Mouse (Mus musculus) splenic B cell, adult 2 months (primary cell): ENCODE measurements around the gene Cd164.
"Not testable (repeated sequence)": the region's sequence is repeated elsewhere in the genome, so short reads cannot be mapped to it uniquely, and the experiment has no call there.

Experiments used
- DNase-seq: peaks from one replicate; pipeline ENCODE4 v3.0.0-alpha.2; 2011; ENCODE audit warnings: low read depth, low spot score
- H3K27me3 ChIP-seq: 2 replicates; pipeline ENCODE4 v1.6.1; 2012; ENCODE audit warnings: mild to moderate bottlenecking, low read length, moderate library complexity, mixed read lengths; ENCODE audit not compliant: control insufficient read depth, poor library complexity, insufficient read depth, severe bottlenecking
- H3K36me3 ChIP-seq: 2 replicates; pipeline ENCODE4 v1.6.1; 2012; ENCODE audit warnings: mild to moderate bottlenecking, low read length, moderate library complexity, mixed read lengths; ENCODE audit not compliant: control insufficient read depth, poor library complexity, insufficient read depth, severe bottlenecking

The Cd164 gene

DNA sequence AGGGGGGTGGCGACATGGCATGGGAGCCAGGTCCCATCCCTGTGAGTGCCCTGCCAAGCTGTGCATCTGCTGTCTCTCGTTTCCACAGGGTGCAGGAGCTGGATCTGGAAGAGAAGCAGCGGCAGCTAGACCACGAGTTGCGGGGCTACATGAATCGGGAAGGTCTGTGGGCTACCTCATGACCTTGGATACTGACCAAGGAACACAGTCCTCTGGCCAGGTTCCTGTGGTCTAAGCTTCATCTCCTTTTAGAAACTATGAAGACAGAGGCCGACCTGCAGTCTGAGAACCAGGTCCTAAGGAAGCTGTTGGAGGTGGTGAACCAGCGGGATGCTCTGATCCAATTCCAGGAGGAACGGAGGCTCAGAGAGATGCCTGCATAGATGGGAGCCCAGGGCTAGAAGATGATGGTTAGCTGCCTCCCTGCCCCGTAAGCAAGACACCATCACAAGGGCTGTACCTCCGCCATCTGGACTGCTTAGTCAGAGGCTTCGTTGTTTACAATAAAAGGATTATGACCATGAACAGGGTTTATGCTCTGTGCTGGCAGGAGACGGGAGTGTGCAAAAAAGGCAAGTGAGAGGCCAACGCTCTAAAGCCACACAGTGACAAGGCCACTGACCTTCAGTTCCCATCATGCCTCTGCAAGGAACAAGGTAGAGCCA, 32.6 kb upstream of the Cd164 start:
- peaks cover 22% of the 10 kb centered on the region for H3K36me3 ChIP-seq
- no peaks in the 10 kb centered on the region for H3K27me3 ChIP-seq
- no peak for DNase-seq

DNA sequence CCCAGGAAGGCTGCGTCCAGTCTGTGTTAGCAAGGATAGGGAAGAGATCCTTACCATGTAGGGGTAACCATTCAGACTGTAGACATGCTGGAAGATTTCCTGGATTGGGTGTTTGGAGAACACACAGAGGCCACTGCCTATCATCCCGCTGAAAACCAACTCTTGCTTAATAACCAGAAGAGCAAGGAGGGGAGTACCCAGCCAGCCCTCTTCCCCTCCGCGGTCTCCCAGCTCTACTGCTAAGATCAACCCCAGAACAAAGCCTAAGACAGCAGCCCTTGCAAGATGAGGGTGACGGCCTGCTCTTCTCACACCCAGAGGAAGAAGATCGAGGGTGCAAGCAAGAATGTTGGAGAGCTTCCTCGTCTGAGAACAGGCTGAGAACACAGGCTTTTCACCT, 30.3 kb upstream of the Cd164 start:
- H3K36me3 ChIP-seq, result peaks cover 7% of the 10 kb centered on the region
- no peaks in the 10 kb centered on the region for H3K27me3 ChIP-seq
- no peak for DNase-seq

DNA sequence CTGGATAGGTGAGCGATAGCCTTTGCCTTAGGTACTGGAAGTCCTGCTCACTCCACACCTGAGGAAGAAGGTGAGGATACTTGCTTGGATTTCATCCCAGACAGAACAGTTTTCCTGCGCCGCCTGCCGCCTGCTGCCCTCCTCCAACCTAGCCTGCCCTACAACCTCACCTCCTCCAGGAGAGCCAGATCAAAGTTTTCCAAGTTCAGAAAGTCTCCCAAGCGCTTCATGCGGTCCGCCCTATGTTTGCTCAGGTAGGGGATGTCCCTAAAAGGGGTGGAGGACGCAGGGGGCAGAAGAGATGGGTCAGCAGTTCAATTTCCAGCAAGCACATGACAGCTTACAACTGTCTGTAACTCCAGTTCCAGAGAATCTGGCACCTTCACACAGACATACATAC, 29.9 kb upstream of the Cd164 start:
- peaks cover 7% of the 10 kb centered on the region for H3K36me3 ChIP-seq
- DNase-seq, result no peak
- H3K27me3 ChIP-seq, result no peaks in the 10 kb centered on the region

DNA sequence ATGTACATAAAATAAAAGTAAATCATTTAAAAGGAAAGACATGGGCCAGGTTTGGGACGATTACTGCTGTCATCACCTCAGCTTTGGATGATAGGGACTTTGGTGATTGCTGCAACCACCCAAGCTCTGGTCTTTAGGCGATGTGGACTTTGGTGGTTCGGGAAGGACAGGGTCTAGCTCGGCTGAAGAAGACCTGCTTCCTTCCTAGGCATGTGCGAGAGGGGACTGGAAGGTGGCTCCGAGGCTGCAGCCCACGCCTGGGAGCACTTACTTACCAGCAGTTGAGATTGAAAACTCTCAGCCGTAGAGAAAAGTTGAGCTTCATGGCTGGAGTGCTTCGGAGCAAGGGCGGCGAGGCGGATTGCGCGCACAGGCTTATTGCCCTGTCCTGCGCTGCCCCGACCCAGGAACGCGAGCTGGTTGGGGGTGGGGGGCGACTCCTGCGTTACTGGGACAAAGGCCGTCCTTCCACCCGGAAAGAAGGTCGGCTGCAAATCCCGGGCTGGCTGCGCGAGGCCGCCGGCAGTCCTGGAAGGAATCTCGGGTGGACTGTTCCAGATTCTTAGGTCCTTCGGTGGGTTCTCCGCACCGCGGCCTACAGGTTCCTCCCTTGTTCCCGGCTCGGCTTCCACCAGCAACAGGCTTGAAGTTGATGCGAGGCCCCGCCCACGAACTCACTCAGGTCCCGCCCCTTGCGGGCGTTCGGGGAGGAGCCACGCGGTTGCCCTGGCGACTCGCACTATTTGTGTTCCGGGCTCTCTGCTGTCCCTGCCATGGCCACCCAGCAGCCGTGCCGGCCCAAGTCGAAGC, 29.3 kb upstream of the Cd164 start, which contains the start of the genes Smpd2 and Ppil6:
Gene Smpd2 (minus strand): TSS at position 662 of the 810 bp plus-strand sequence.
Gene Ppil6 (plus strand): TSS at position 732 of the 810 bp plus-strand sequence.
- DNase-seq, result peak; percentile 94
- no peaks in the 10 kb centered on the region for H3K27me3 ChIP-seq
- peaks cover 7% of the 10 kb centered on the region for H3K36me3 ChIP-seq

DNA sequence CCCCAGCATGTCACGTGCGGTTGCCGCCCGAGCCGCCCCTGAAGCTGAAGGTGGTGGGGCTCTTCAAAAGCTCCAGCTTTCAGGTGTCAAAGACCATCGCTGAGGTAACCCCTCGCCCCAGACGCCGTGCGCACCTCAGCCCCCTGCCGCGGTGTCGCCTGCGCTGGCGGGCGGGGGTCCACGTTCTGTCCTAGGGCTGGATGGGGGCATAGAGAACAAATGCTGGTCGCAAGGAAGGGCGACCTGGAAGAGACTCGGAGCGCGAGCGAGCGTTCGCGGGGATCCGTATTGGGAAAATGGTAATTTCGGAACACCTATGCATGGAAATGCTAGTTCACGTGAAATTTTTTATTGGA, 28.7 kb upstream of the Cd164 start:
- DNase-seq, result no peak
- H3K36me3 ChIP-seq, result peaks cover 3% of the 10 kb centered on the region
- no peaks in the 10 kb centered on the region for H3K27me3 ChIP-seq

DNA sequence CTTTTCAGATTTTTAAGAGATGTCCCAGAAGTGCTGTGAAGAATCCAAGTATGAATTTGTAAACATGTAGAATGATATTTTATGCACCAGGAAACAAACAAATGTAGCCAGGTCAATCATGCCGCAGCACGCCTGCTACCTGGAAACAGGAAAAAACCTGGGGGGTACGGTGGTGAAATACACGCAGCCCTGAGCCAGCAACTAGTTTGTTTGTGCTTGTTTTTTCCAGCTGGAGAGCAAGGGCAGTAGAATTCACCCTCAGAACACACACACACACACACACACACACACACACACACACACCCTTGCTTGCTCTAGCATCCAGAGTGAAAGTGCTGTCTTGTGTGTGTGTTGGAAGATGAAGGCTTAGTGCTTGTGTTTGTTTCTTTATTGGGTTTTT, 28.1 kb upstream of the Cd164 start:
- no peak for DNase-seq
- Histone ChIP-seq H3K27me3 (no peaks in the 10 kb centered on the region), H3K36me3 (peaks cover 3% of the 10 kb centered on the region)

DNA sequence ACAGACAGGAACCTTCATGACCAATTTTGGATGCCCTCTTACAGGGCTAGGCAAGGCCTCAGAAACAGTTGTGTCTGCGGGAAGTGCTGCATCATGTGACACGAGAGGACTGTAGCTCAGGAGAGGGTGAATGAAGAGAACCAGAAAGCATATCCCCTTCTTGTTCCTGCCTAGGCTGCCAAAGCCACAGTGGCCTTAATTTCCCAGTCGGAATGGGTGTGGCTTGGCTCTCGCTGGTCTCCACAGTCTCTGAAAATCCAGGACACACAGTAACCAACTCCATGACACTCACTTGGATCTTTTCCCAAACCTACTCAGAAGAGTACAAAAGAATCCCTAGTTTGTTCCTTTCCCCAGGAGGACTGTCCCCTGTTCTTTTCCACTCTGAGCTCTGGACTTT, 18.3 kb upstream of the Cd164 start:
- Histone ChIP-seq H3K27me3 (no peaks in the 10 kb centered on the region; the same call in 1 of the 2 replicates), H3K36me3 (no peaks in the 10 kb centered on the region)
- no peak for DNase-seq

DNA sequence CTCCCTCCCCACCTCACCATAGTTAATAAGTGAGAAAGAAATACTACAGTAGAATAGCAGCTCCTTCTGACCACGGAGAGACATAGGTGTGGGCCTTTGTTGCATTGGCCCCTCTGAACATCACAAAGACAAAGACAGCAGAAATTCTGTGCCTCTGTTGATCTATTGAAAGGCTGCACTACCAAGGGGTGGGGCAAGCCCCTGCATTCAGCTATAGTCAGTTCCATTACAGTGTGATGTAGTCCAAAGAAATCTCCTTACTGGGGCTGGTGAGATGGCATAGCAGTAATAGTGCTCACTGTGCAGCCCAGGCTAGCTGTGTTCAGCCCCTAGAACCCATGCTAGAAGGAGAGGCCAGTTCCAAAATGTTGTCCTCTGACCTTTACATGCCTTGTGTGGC, 14.2 kb upstream of the Cd164 start:
- Histone ChIP-seq H3K27me3 (no peaks in the 10 kb centered on the region; the same call in 1 of the 2 replicates), H3K36me3 (no peaks in the 10 kb centered on the region)
- no peak for DNase-seq

DNA sequence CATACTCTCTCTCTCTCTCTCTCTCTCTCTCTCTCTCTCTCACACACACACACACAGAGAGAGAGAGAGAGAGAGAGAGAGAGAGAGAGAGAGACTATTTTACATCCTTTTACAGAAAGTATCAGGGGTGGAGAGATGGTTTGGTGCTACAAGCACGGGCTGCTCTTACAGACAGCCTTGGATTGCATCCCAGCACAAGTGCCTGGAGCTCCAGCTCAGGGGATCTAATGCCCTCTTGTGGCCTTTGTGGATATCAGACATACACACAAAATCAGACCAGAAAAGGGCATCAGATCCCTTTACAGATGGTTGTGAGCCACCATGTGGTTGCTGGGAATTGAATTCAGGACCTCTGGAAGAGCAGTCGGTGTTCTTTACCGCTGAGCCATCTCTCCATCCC, 13.8 kb upstream of the Cd164 start:
- peak; percentile 84 for DNase-seq
- H3K27me3 ChIP-seq, H3K36me3 ChIP-seq: not testable (repeated sequence)

DNA sequence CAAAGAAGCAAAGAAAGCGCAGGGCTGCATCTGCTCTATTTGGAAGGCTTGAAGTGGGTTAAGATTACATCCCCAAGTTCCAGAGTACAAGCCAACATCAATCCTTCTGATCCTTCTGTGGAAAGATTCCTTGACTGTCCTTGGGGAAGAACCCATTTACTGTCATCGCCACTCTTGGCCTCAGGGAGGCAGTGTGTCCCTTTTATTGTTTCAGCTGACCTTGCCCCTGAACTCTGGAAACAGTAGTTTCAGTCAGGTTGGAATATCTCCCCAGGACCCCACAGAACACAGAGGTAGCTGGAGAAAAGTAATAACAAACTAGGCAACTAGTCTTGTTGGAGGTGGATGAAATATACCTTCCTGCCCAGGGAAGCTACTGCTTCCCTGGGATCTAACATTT, 10.1 kb upstream of the Cd164 start:
- peak; percentile 67 for DNase-seq
- Histone ChIP-seq H3K27me3 (no peaks in the 10 kb centered on the region; the same call in 1 of the 2 replicates), H3K36me3 (no peaks in the 10 kb centered on the region)

DNA sequence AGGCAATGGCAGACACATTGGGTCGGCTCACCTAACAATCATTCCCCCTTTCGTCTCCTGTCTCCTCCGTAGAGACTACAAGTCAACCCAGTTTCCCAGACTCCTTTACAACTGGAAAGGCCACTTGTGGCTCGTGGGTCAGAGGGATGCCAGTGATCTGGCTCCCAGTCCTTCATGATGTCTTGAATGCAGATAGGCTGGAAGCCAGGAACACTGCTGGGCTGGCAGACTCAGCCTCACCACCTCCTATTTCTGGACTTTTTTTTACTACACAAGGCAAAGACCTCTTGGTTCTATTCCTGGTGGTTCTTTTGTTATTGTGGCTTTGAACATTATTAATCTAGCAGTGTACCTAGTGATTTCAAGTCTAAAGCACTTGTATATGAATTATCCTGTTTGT, 4.9 kb upstream of the Cd164 start:
- DNase-seq, result no peak
- Histone ChIP-seq H3K36me3 (no peaks in the 10 kb centered on the region), H3K27me3 (no peaks in the 10 kb centered on the region)

DNA sequence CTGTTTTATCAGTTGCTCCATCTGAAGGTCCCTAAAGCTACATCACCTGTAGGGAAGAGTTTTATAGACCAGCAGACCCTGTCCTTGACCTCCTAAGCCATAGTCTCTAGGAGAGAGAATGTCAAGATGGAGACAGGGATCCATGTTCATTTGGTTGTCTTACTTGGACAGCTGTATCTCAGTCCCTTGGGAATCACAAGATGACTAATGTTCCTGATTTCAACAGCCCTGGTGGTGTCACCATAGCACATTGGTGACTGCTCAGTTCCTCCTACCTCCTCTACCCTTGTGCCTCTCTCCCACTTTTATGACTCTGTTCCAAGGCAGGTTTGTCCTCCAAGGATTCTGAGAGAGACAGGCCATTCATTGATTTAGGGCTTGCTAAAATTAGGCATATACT, 4.3 kb upstream of the Cd164 start:
- Histone ChIP-seq H3K27me3 (no peaks in the 10 kb centered on the region), H3K36me3 (no peaks in the 10 kb centered on the region)
- DNase-seq, result no peak

DNA sequence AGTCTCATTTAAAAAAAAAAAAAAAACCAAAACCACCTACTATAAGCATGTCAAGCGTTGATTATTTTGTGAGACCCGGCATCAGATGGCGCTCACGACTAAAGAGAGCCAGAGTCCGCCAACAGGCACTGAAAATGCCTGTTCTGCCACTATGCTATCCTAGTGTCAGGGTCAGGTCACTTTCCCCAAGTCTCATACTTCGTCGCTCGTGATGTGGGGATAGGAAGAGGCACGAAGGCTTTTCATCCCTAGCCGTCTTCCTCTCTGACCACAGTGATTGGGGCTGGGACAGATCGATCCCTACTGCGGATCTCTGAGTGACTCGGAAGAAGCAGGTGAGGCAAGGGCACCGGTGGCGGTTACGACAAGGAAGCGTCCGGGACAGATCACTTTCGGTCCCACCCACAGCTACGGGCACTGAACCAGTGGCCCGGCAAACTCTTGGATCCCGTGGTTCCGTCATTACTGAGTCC, 670 bp upstream of the Cd164 start:
- peak; percentile 91 for DNase-seq
- Histone ChIP-seq H3K36me3 (peaks cover 2% of the 10 kb centered on the region; the same call in 1 of the 2 replicates), H3K27me3 (no peaks in the 10 kb centered on the region)

DNA sequence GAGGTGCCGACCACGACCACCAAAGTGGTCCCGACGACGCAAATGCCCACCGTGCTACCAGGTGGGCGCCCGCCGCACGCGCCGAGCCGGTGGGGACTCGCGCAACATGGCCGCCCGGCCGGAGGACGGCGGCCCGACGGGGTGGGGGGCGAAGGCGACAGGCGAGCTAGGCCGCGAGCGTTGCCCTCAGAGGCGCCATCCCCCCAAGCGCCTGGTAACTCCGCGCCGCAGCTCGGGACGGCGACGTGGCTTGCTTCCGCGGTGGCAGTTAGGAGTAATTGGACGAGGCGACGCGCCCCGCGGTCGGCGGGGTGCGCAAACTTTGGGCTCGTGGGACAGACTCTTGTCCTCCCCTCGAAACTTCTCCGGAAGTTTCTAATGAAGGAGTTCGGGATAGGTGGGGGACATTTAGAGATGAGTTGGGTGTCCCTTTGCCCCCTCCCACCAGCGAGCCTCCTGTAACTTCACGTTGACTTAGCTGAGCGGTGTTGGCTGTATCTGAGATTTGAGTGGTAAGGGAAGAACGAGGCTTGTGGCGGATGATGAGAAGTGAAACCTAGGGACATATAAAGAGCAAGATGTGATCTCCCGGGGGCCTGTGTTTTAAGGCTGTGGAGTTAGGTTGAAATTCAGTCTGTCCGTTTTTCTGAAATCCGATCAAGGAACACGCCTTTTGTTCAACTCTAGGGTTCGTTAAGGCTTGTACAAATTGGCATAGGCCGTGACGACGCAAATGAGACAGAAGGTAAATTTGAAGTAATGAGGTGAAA, 611 bp downstream of the Cd164 start:
- no peaks in the 10 kb centered on the region for H3K27me3 ChIP-seq
- H3K36me3 ChIP-seq, result peaks cover 4% of the 10 kb centered on the region
- DNase-seq, result peak; percentile 70

DNA sequence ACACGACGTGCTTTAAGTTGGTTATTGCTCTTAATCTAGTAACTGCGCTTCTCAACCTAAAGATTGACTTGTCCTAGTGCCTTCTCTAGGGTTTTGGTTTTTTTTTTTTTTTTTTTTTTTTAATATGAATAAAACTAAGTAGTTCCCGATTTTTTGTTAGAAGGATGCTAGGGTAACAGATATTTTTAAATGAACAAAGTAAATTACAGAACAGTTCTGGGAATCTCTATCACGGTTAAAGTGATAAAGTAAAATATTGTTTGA, 1.1 kb downstream of the Cd164 start:
- Histone ChIP-seq H3K36me3 (peaks cover 4% of the 10 kb centered on the region), H3K27me3 (no peaks in the 10 kb centered on the region)
- DNase-seq, result no peak
